Mouse (Mus musculus): Measurements from ENCODE around the gene Ccdc83.

- TF ChIP-seq CTCF (conservative IDR thresholded peaks at IDR 0.05; ENCODE audit: insufficient read depth, insufficient read length, low read depth, low read length) (no peak), POLR2A (IDR thresholded peaks at IDR 0.05; ENCODE audit: low read depth, low read length) (no peak)
Measured at GRCm38 (mm10) chr7:90313421-90313820, 47.8 kb upstream of the Ccdc83 start.

All from kidney, adult 2 months (tissue).